Mouse (Mus musculus): ENCODE measurements around the gene AC141477.1.
A peak's percentile ranks its signal among the peaks of the same experiment; 100 is the strongest.

DNA sequence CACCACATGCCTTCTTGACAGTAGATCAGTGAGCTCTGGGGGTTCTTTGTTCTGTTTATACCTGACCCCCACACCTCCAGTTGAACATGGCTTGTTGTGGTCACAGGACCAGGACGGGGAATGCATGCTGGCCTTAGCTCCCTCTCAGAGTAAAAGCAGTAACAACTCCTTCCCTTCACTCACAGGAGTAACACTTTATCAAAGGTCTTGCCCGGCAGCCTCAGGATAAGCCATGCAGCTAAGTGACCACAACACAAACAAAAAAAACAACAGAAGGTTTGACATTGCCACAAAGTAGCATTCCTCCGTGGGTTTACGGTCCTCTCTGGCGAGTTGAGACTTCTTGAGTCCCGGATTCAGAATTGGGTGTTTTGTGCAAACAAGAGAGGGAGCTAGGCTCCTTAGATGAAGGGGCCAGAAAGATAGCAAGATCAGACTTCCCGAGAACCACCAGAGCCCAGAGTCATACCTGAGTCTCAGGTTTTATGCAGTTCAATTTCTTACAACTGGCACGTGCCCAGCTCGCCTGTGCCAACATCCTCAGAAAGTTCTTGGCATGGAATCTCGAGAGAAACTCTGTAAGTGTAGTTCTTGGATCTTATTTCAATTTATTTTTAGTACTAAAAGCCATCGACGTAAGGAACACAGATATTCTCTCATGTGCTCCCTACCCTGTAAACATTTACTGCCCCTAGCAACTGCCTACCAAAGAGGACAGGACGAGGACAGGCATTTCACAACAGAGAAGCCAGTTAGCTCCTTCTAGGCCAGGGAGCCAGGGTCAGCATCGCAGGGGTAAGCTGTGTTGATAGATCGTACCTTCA, 7.4 kb upstream of the AC141477.1 start:
- TF ChIP-seq NANOG (IDR thresholded peaks at IDR 0.05; ENCODE audit: borderline replicate concordance, low read length) (peak; percentile 35; the same call in 1 of the 2 replicates), CTCF (conservative IDR thresholded peaks at IDR 0.05; ENCODE audit: low read length) (no peak), POU5F1 (IDR thresholded peaks at IDR 0.05; ENCODE audit: borderline replicate concordance, low read length) (no peak)

Data from E14TG2a.4 (cell line).